Mouse (Mus musculus) lung, adult 2 months (tissue): ENCODE measurements around the gene Slco3a1.

Source experiments
- CTCF ChIP-seq: fragments of 200-500 bp; IDR thresholded peaks from 2 replicates; pipeline ENCODE4 v1.5.1; 2011; ENCODE audit warnings: mild to moderate bottlenecking, low read length, control low read depth; ENCODE audit not compliant: insufficient read depth
- POLR2A ChIP-seq: fragments of 200-500 bp; IDR thresholded peaks from 2 replicates; pipeline ENCODE4 v1.6.1; 2011; ENCODE audit warnings: low read depth, mild to moderate bottlenecking, control low read depth, low read length, borderline replicate concordance; ENCODE audit errors: extremely low read depth

DNA sequence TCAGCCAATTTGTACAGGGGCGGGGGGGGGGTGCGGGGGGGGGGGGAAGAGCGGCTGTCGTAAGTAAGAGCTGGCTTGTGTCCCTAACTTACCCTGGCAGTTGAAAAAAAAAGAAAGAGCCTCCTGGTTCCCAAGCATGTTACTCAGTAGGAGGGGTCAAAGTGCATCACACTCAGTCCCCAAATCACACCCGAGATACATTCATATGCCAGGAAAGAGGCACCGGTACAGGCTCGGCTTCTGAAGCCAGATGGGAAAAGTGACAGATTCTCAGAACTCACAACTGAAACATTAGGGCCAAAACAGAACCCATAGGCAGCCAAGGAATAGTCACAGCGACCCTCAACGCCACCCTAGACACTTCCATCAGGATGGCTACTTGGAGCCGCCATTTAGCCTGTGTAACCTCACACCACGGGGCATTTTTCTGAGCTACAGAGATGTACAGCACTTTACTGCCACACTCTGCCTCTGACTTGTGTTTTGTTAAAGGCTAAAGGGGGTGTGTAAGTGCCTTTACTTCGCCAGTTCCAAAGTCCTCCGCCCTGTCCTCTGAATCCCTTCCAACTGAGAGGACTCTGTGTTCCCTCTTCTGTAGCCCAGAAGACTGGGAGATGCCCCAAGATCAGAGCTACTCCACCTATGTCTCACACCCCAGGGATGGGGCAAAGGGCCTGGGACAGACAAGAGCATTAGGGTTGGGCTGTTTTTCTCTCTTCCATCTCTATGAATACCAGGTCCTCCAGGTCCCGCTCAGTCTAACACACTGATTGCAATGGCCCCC, 179.2 kb downstream of the Slco3a1 start:
- no peak for TF ChIP-seq CTCF
- no peak for TF ChIP-seq POLR2A
